Mouse (Mus musculus): ENCODE data around the gene Il9.
A peak's percentile ranks its signal among the peaks of the same experiment; 100 is the strongest.

The Il9 gene

DNA sequence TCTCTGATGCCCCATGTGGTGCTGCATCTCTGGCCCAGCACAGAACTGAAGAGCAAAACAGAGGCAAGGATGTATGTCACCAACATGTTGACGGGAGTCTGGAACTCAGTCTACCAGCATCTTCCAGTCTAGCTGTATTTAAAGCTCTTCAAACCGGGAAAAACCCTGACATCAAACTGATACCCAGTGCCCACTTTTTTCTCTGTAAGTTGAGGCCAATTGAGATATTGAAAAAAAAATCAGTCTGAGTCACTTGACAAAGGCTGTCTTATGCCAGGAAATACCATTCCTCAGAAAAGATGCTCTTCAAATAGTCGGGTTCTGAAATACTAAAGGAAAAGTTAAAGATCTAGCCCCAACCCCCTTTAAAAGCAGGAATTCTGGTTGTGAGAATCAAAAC lies at the start of gene Il9:
Il9 (minus strand) TSS at position 101 of the 400 bp plus-strand sequence.
- no peak for DNase-seq (ENCODE audit: extremely low read depth, insufficient read length, low spot score)

- no peak for DNase-seq (ENCODE audit: extremely low read depth, insufficient read length, low spot score)
Observed at GRCm38 (mm10) chr13:56529685-56530084, 47.6 kb upstream of the Il9 start.

GRCm38 (mm10) chr13:56529031-56529430 lies 47.0 kb upstream of the Il9 start:
- no peak for DNase-seq (ENCODE audit: extremely low read depth, insufficient read length, low spot score)

- no peak for DNase-seq (ENCODE audit: extremely low read depth, insufficient read length, low spot score)
Observed at GRCm38 (mm10) chr13:56528281-56528680, 46.2 kb upstream of the Il9 start.

DNA sequence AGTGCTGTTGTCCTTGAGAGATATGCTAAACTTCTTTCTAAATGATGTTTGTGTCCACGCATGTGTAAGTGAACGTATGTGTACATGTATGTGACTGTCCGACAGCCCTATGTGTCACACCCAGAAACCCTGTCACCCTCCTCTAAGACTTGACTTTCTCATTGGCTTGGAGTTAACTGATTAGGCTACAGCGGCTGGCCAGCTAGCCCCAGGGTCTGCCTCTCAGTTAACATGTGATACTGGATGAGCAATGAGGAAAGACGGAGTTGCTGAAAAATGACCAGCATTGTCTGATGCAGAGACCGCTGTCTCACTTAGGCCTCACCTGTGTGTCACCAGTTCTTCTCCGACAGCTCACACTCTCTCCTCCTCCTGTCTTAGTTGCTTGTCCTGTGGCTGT lies 45.8 kb upstream of the Il9 start:
- no peak for DNase-seq (ENCODE audit: extremely low read depth, insufficient read length, low spot score)

GRCm38 (mm10) chr13:56526871-56527270 lies 44.8 kb upstream of the Il9 start:
- DNase-seq (ENCODE audit: extremely low read depth, insufficient read length, low spot score), result no peak

DNA sequence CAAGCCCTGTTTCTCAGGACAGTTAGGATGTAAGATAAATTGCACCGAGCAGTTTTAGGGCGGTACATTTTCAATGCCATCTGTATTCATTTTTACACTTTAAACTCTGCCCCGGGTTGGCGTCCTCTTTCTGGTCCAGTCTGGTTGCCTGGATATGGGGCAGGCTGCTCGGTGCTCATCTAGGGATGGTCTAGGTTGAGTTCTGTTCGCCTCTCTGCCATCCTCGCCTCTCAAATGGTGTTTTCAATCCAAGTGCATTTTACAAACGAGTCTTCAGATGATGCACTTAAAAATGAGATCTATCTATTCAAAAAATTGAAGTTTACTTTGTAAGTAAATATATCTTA lies 40.7 kb upstream of the Il9 start:
- DNase-seq (ENCODE audit: extremely low read depth, insufficient read length, low spot score), result no peak

DNA sequence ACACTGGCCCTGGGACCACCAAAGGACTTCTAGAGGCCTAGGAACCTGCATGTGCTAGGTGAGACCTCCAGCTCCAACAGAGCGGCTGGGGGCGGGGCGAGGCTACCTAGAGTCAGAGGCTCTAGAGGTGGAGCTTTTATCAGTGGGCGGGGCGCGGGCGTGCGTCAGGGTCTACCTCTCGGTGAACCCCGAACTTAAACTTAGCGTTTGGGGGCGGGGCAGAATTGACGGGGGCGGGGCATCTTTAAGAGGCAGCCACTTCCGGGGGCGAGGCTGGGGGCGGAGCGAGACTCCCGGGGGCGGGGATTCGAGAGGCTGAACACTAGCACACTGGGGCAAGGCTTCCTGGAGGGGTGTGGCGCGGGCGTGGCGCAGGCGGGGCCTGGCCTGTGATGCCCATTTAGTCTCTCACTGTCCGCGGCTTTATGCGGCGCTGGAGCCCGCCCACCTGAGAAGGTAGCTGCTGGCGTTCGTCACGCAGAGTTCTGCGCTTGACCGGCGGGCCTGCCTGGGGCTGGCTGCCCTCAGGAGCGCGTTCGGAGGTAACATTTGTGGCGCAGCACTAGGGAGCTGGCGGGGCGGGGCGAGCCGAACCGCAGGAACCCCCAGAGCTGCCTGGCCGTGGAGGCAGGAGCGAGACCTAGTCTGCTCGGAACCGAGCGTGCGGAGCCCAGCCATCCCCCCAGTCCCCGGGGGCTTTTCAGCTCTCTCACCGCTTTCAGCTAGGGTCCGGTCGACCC lies 40.2 kb upstream of the Il9 start, which contains the start of gene Fbxl21:
Fbxl21 (plus strand) TSS at position 392 of the 740 bp plus-strand sequence.
- peak; percentile 96 for DNase-seq (ENCODE audit: extremely low read depth, insufficient read length, low spot score)

- DNase-seq (ENCODE audit: extremely low read depth, insufficient read length, low spot score), result no peak
Observed at GRCm38 (mm10) chr13:56516816-56517215, 34.8 kb upstream of the Il9 start.

DNA sequence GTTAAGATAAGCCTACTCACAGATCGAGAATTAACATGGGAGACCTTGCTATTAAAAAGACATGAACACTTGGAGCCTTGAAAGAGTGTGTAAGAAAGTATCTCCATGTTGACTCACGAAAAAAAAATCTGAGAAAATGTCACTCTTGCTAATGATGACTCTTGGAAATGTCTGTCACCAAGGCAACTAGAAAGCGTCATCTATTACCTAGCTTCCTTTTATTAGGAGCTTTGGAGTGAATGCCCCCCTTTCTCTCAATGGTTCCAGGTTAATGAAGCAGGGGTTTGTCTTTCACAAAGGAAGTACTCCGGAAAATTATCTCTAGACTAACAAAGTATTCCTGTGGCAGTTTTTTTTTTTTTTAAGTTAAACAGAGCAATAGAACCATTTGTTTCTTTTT lies 34.3 kb upstream of the Il9 start:
- no peak for DNase-seq (ENCODE audit: extremely low read depth, insufficient read length, low spot score)

GRCm38 (mm10) chr13:56513595-56513994 lies 31.5 kb upstream of the Il9 start:
- DNase-seq (ENCODE audit: extremely low read depth, insufficient read length, low spot score), result no peak

DNA sequence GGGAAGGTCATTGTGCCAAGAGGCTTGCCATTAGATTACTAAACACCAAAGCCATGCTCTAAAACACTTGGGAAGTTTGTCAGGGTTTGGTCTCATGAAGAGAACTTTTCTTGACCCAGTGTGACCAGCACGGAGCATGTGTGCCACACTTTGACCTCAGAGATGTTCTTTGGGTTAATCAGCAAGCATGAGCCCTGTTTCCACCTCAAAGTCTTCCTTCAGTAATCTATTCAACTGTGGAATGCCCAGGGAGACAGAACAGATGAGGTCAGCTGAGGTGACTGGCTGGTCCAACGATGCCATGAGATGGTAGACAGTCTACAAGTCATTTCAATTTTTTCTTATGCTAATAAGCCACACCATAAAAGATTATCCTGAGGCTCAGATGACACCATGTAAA lies 27.8 kb upstream of the Il9 start:
- no peak for DNase-seq (ENCODE audit: extremely low read depth, insufficient read length, low spot score)

GRCm38 (mm10) chr13:56506871-56507496 lies 24.9 kb upstream of the Il9 start:
- no peak for DNase-seq (ENCODE audit: extremely low read depth, insufficient read length, low spot score)

- no peak for DNase-seq (ENCODE audit: extremely low read depth, insufficient read length, low spot score)
Observed at GRCm38 (mm10) chr13:56501866-56502420, 19.9 kb upstream of the Il9 start.

DNA sequence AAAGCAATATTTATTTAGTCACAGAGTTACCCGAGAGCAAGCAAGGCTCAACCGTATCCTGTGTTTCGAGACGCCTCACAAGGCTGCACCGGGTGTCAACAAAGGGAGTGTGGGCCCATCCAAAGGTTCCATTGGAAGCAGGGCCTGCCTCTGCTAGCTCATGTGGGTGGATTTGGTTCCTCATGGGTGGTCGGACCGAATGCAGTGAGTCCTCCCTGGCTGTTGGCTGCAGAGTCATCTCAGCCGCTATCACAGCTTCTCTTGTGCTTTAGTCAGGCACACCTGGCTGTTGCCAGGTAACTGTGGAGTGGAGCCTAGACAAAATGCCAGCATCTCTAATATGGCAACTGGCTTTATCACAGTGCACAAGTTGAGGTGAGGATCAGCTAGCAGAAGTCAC lies 18.6 kb upstream of the Il9 start:
- no peak for DNase-seq (ENCODE audit: extremely low read depth, insufficient read length, low spot score)

GRCm38 (mm10) chr13:56500132-56500531 lies 18.1 kb upstream of the Il9 start:
- no peak for DNase-seq (ENCODE audit: extremely low read depth, insufficient read length, low spot score)

- peak; percentile 19 for DNase-seq (ENCODE audit: extremely low read depth, insufficient read length, low spot score)
Observed at GRCm38 (mm10) chr13:56494440-56494839, 12.4 kb upstream of the Il9 start.

GRCm38 (mm10) chr13:56488012-56488411 lies 6.0 kb upstream of the Il9 start:
- no peak for DNase-seq (ENCODE audit: extremely low read depth, insufficient read length, low spot score)

- no peak for DNase-seq (ENCODE audit: extremely low read depth, insufficient read length, low spot score)
Observed at GRCm38 (mm10) chr13:56478027-56478426, 4.0 kb downstream of the Il9 start.

GRCm38 (mm10) chr13:56477271-56477670 lies 4.8 kb downstream of the Il9 start:
- no peak for DNase-seq (ENCODE audit: extremely low read depth, insufficient read length, low spot score)

- peak; percentile 80 for DNase-seq (ENCODE audit: extremely low read depth, insufficient read length, low spot score)
Observed at GRCm38 (mm10) chr13:56476790-56477189, 5.3 kb downstream of the Il9 start.

- DNase-seq (ENCODE audit: extremely low read depth, insufficient read length, low spot score), result peak; percentile 38
Observed at GRCm38 (mm10) chr13:56475363-56475762, 6.7 kb downstream of the Il9 start.
